Mouse (Mus musculus) C2C12 (cell line): ENCODE results near the gene Uimc1.

Experiments
- CEBPB ChIP-seq: IDR thresholded peaks from one replicate; pipeline ENCODE4 v1.6.1; 2011; ENCODE audit warnings: low read depth, mild to moderate bottlenecking, control low read depth, moderate library complexity
- CTCF ChIP-seq: IDR thresholded peaks from one replicate; pipeline ENCODE4 v1.5.1; 2011; ENCODE audit not compliant: control insufficient read depth, insufficient read depth, insufficient read length
- MAX ChIP-seq: IDR thresholded peaks from one replicate; pipeline ENCODE4 v1.6.1; 2011; ENCODE audit warnings: mild to moderate bottlenecking, control low read depth
- USF1 ChIP-seq: IDR thresholded peaks from one replicate; pipeline ENCODE4 v1.6.1; 2011; ENCODE audit warnings: low read depth, mild to moderate bottlenecking, control low read depth, moderate library complexity

DNA sequence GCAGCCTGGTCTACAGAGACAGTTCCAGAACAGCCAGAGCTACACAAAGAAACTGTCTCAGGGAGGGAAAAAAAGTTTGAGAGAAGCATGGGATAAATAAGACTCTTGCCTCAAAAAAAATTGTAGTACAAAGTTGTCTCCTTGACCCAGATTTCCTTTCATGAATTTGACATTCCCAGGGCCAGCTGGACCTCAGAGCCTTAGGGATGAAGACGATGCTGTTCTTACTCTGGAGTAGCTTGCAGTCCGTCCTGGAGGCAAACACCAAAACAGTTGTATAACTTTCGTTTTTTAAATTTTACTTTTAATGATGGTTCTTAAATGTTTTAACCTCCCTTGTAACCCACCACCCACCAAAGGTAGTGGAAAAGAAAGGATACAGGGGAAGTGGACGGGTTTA lies 7.0 kb upstream of the Uimc1 start:
- no peak for TF ChIP-seq CTCF
- no peak for TF ChIP-seq USF1
- TF ChIP-seq MAX, result no peak
- TF ChIP-seq CEBPB, result no peak
